Comparison of ENCODE assay signal across 9 mouse cellular contexts in the genomic region with DNA sequence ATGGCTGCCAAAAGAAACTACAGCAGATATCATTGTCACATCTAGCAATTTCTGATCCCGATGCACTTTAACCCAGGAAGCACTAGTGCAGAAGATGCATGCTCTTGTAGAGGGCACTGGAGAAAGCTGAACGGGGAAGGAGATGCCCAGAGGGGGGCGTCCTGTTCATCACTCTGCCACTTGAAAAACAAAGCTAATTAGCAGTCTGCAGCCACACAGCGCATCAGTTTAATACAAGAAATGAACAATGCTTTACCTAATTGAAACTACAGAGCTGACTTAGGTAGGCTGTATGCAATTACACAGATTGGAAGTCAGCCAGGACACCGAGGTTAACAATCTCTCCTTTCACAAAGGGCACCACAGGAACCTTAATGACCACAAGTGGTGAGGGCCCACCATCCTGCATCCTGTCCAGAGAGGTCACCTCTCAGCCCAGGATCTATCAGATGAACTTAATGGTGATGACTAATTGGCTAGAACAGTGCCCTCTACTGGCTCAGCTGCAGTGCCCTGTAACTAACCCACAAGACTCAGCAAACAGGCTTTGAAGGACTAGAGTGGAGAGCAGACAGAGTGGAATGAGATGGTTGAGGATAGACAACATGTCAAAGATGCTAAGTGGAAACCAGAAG.
DNase-seq lines count a peak whose midpoint lies in the region; ATAC-seq lines count a peak whose summit lies in the region.
"Had no signal": no experiment of that assay in that cellular context is flagged by ENCODE, and none has a peak within 500 bp of the region (broad histone marks: within the 10 kb centered on the region; RNA-seq: fewer than 3 reads in every experiment).

No protein-coding gene starts in this region.

- intact Hi-C loops in left cerebral cortex, postnatal 14 days (cut with DNase I): no loop called here

- DNase-seq in lung, postnatal 10 days: peak; percentile 3
- no peak for DNase-seq in lung, adult 18-20 months
- peak; percentile 34 for DNase-seq in ZHBTc4 (ENCODE audit: low read depth, low spot score)
- DNase-seq in retina, postnatal 1 day: peak; percentile 64
- DNase-seq in neural tube, embryonic 10.5 days (ENCODE audit: extremely low spot score, low spot score): no peak
- DNase-seq in left cerebral cortex, postnatal 14 days (ENCODE audit: low spot score in 2 of 2): no peak

- peak; percentile 39; the same call in 1 of the 2 replicates for ATAC-seq in forebrain, embryonic 12.5 days (ENCODE audit: low FRiP score)
- ATAC-seq in forebrain, embryonic 13.5 days: no peak

- no peak overlapping the region for H3K4me2 ChIP-seq in forebrain, embryonic 12.5 days
- H3K4me2 ChIP-seq in forebrain, embryonic 13.5 days: no peak overlapping the region

- H3K4me3 ChIP-seq in forebrain, embryonic 12.5 days (replicated peaks): no peak overlapping the region
- no peak overlapping the region for H3K4me3 ChIP-seq in forebrain, embryonic 13.5 days
- H3K4me3 ChIP-seq: hindbrain, embryonic 10.5 days had no signal

- H3K27me3 ChIP-seq in forebrain, embryonic 12.5 days: no peaks in the 10 kb centered on the region
- no peaks in the 10 kb centered on the region for H3K27me3 ChIP-seq in forebrain, embryonic 13.5 days

- no peaks in the 10 kb centered on the region for H3K36me3 ChIP-seq in forebrain, embryonic 12.5 days (replicated peaks)
- no peaks in the 10 kb centered on the region for H3K36me3 ChIP-seq in forebrain, embryonic 13.5 days (ENCODE audit: poor library complexity, severe bottlenecking)
- H3K36me3 ChIP-seq: hindbrain, embryonic 10.5 days had no signal

- no peak overlapping the region for H3K27ac ChIP-seq in forebrain, embryonic 12.5 days
- H3K27ac ChIP-seq in forebrain, embryonic 13.5 days: no peak overlapping the region
- H3K27ac ChIP-seq: hindbrain, embryonic 10.5 days had no signal

- no peaks in the 10 kb centered on the region for H3K9me3 ChIP-seq in forebrain, embryonic 12.5 days
- H3K9me3 ChIP-seq in forebrain, embryonic 13.5 days (replicated peaks): no peaks in the 10 kb centered on the region
- H3K9me3 ChIP-seq: hindbrain, embryonic 10.5 days had no signal

- peaks cover 3% of the 10 kb centered on the region; the same call in 1 of the 2 replicates for H3K4me1 ChIP-seq in forebrain, embryonic 12.5 days
- H3K4me1 ChIP-seq in forebrain, embryonic 13.5 days: peaks cover 18% of the 10 kb centered on the region

- 52% methylated on average over 5 of the region's 5 CpGs for WGBS in forebrain, embryonic 12.5 days
- 43% methylated on average over 5 of the region's 5 CpGs for WGBS in forebrain, embryonic 13.5 days

- no peak overlapping the region for H3K9ac ChIP-seq in forebrain, embryonic 12.5 days
- no peak overlapping the region for H3K9ac ChIP-seq in forebrain, embryonic 13.5 days

Comparison
In these comparisons a context has a peak if more than half of its experiments do, and no peak if none do; other contexts are left out.
1. DNase-seq: peak in lung, postnatal 10 days (single experiment), ZHBTc4 (single experiment) and retina, postnatal 1 day (single experiment); none in lung, adult 18-20 months (0 of 2), neural tube, embryonic 10.5 days (single experiment) and left cerebral cortex, postnatal 14 days (0 of 2).